Mouse (Mus musculus): Measurements from ENCODE around the gene Gsto1.

GRCm38 (mm10) chr19:47869516-47869915 lies 14.7 kb downstream of the Gsto1 start:
- TF ChIP-seq TAL1 (IDR thresholded peaks at IDR 0.05; ENCODE audit: low read length): no peak
- TF ChIP-seq GATA1 (IDR thresholded peaks at IDR 0.05; ENCODE audit: low read length): no peak

All from erythroblast, embryonic 14.5 days (primary cell).